Mouse (Mus musculus): ENCODE data around the gene Arpp21. TPM values are rescaled to one million over a fixed set of nuclear protein-coding genes. Genes with fewer than 3 reads are reported as not detected.
A peak's percentile ranks its signal among the peaks of the same experiment; 100 is the strongest.

Gene Arpp21
- polyA plus RNA-seq, 1 experiment from 2014 or later = 4.7 TPM

DNA sequence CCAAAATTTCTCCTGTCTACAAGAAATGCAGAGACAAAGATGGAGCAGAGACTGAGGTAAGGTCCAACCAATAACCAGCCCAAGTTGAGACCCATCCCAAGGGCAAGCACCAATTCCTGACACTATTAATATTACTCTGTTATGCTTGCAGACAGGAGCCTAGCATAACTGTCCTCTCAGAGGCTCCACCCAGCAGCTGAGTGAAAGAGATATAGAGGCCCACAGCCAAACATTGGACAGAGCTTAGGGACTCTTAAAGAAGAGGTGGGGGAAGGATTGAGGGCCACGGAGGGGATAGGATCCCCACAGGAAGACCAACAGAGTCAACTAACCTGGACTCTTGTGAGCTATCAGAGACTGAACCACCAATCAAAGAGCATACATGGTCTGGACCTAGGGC is 18.0 kb upstream of the Arpp21 start:
- Histone ChIP-seq H3K36me3 (ENCODE audit: control insufficient read depth, insufficient read depth, low read length) (no peaks in the 10 kb centered on the region), H3K4me2 (ENCODE audit: low read depth, severe bottlenecking) (no peak overlapping the region), H3K9me3 (ENCODE audit: control insufficient read depth, low read length) (no peaks in the 10 kb centered on the region), H3K9ac (ENCODE audit: low read length) (no peak overlapping the region), H3K4me1 (ENCODE audit: control insufficient read depth, insufficient read depth, low read length) (no peaks in the 10 kb centered on the region), H3K27me3 (ENCODE audit: control insufficient read depth, insufficient read depth, low read length) (no peaks in the 10 kb centered on the region), H3K27ac (replicated peaks; ENCODE audit: low read depth, low read length) (no peak overlapping the region), H3K4me3 (ENCODE audit: low read depth, low read length) (no peak overlapping the region)
- 90% methylated on average over 1 of the region's 1 CpGs for WGBS
- DNase-seq (ENCODE audit: low spot score) = no peak
- ATAC-seq (ENCODE audit: insufficient number of reproducible peaks, low FRiP score, low TSS enrichment, low read depth) = no peak

DNA sequence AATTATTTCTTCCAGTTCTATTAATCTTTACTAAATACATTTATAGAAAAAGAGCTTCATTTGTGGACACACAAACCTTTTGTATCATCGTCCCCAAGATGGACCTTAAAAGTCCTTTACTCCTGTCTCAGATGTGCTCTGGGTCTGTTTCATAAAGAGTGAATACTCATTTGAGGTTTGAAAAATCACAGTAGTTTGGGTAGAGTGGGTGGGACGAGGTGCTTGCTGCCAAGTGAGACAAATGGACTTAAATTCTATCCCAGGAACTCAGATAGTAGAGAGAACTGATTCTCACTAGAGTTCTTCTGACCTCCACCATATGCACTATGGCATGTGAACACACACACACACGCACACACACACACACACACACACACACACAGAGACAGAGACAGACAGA is 16.1 kb upstream of the Arpp21 start:
- Histone ChIP-seq H3K9ac (ENCODE audit: low read length) (no peak overlapping the region), H3K4me3 (ENCODE audit: low read depth, low read length) (no peak overlapping the region), H3K36me3 (ENCODE audit: control insufficient read depth, insufficient read depth, low read length) (no peaks in the 10 kb centered on the region), H3K27ac (replicated peaks; ENCODE audit: low read depth, low read length) (no peak overlapping the region), H3K9me3 (ENCODE audit: control insufficient read depth, low read length) (no peaks in the 10 kb centered on the region), H3K4me2 (ENCODE audit: low read depth, severe bottlenecking) (no peak overlapping the region), H3K27me3 (ENCODE audit: control insufficient read depth, insufficient read depth, low read length) (no peaks in the 10 kb centered on the region), H3K4me1 (ENCODE audit: control insufficient read depth, insufficient read depth, low read length) (no peaks in the 10 kb centered on the region)
- DNase-seq (ENCODE audit: low spot score) = no peak
- ATAC-seq (ENCODE audit: insufficient number of reproducible peaks, low FRiP score, low TSS enrichment, low read depth) = no peak
- 83% methylated on average over 3 of the region's 3 CpGs for WGBS

DNA sequence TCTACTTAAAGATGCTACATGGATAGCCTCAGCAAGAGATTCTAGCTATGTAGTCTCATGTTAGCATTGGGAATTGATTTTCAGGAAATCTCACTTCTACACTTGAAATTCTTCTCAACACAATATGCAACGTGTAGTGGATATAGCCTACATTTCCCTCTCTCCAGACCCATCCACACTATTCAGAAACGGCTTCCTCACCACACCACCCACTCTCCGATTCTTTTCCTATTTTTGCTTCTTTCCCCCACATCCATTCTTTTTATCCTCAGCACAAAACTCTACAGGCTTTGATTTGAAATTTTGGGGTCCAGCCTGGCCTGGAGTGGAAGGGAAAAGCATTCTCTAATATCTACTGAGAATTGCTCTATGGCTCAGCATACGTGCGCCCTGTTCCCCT is 15.6 kb upstream of the Arpp21 start:
- WGBS = 87% methylated on average over 5 of the region's 5 CpGs
- H3K27me3 ChIP-seq (ENCODE audit: control insufficient read depth, insufficient read depth, low read length) = no peaks in the 10 kb centered on the region
- H3K9me3 ChIP-seq (ENCODE audit: control insufficient read depth, low read length) = no peaks in the 10 kb centered on the region
- no peak overlapping the region for H3K27ac ChIP-seq (replicated peaks; ENCODE audit: low read depth, low read length)
- ATAC-seq (ENCODE audit: insufficient number of reproducible peaks, low FRiP score, low TSS enrichment, low read depth) = no peak
- H3K36me3 ChIP-seq (ENCODE audit: control insufficient read depth, insufficient read depth, low read length) = no peaks in the 10 kb centered on the region
- DNase-seq (ENCODE audit: low spot score) = no peak
- H3K4me1 ChIP-seq (ENCODE audit: control insufficient read depth, insufficient read depth, low read length) = no peaks in the 10 kb centered on the region
- H3K9ac ChIP-seq (ENCODE audit: low read length) = no peak overlapping the region
- H3K4me2 ChIP-seq (ENCODE audit: low read depth, severe bottlenecking) = no peak overlapping the region
- H3K4me3 ChIP-seq (ENCODE audit: low read depth, low read length) = no peak overlapping the region

DNA sequence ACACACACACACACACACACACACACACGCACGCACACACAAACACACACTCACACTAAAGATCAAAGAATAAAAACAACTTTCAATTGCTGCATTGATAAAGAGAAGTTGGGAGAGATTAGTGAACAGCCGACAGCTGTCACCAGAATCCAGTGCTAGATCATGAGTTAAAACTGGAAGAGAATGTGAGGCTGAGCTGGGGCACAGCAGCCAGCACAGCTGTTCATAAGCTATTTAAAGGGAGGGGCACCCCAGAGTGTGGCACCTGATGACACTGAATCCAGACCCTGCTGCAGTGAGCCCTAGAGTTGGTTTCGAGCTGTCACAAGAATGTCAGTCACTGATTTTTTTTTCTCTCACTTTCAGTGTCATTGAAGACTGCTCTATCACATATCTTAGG is 14.0 kb upstream of the Arpp21 start:
- Histone ChIP-seq H3K4me3 (ENCODE audit: low read depth, low read length) (no peak overlapping the region), H3K36me3 (ENCODE audit: control insufficient read depth, insufficient read depth, low read length) (no peaks in the 10 kb centered on the region), H3K27ac (replicated peaks; ENCODE audit: low read depth, low read length) (no peak overlapping the region), H3K27me3 (ENCODE audit: control insufficient read depth, insufficient read depth, low read length) (no peaks in the 10 kb centered on the region), H3K9ac (ENCODE audit: low read length) (no peak overlapping the region), H3K9me3 (ENCODE audit: control insufficient read depth, low read length) (no peaks in the 10 kb centered on the region), H3K4me1 (ENCODE audit: control insufficient read depth, insufficient read depth, low read length) (no peaks in the 10 kb centered on the region), H3K4me2 (ENCODE audit: low read depth, severe bottlenecking) (no peak overlapping the region)
- WGBS = 82% methylated on average over 4 of the region's 4 CpGs
- DNase-seq (ENCODE audit: low spot score) (no peak), ATAC-seq (ENCODE audit: insufficient number of reproducible peaks, low FRiP score, low TSS enrichment, low read depth) (no peak)

DNA sequence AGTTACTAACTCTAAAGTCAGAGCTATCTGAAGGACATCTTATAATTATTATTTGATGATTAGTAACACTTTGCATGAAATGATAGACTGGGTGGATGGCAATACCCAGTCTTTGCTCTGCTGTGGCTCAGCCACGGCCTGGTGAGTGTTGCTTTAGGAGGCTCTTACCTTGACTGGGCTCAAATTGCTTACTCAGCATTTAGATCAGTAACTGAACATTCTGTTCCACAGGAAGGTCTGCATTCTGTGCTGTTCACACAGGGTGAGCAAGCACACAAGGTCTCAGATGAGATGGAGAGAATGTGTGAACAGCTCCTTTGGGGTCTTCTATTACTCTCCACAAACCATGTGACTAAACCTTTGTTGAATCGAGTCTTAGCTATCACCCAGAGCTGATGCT is 11.4 kb upstream of the Arpp21 start:
- DNase-seq (ENCODE audit: low spot score) (no peak), ATAC-seq (ENCODE audit: insufficient number of reproducible peaks, low FRiP score, low TSS enrichment, low read depth) (no peak)
- Histone ChIP-seq H3K36me3 (ENCODE audit: control insufficient read depth, insufficient read depth, low read length) (no peaks in the 10 kb centered on the region), H3K4me1 (ENCODE audit: control insufficient read depth, insufficient read depth, low read length) (no peaks in the 10 kb centered on the region), H3K4me2 (ENCODE audit: low read depth, severe bottlenecking) (no peak overlapping the region), H3K27ac (replicated peaks; ENCODE audit: low read depth, low read length) (no peak overlapping the region), H3K4me3 (ENCODE audit: low read depth, low read length) (no peak overlapping the region), H3K27me3 (ENCODE audit: control insufficient read depth, insufficient read depth, low read length) (no peaks in the 10 kb centered on the region), H3K9me3 (ENCODE audit: control insufficient read depth, low read length) (no peaks in the 10 kb centered on the region), H3K9ac (ENCODE audit: low read length) (no peak overlapping the region)
- 83% methylated on average over 2 of the region's 2 CpGs for WGBS

DNA sequence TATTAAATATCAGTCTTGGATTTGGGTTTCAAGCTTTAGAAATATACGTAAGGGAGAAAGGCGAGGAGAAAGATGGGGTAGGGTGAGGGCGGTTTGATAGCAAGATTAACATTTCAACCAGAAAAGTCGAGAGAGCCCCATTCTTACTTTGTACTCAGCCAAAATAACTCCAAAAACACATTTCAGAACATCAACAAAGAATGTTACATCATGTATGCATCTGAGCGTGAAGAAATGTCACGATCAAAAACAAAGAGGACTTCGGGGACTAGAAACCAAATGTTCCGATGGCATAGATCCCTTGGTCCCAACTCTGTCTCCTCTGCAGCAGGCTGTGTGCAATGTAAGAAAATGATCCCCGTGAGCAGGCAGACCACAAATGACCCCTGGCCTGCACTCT is 2.4 kb upstream of the Arpp21 start:
- no peak overlapping the region for H3K9ac ChIP-seq (ENCODE audit: low read length)
- no peaks in the 10 kb centered on the region for H3K36me3 ChIP-seq (ENCODE audit: control insufficient read depth, insufficient read depth, low read length)
- H3K4me1 ChIP-seq (ENCODE audit: control insufficient read depth, insufficient read depth, low read length) = peaks cover 8% of the 10 kb centered on the region; the same call in 1 of the 2 replicates
- no peak overlapping the region for H3K27ac ChIP-seq (replicated peaks; ENCODE audit: low read depth, low read length)
- ATAC-seq (ENCODE audit: insufficient number of reproducible peaks, low FRiP score, low TSS enrichment, low read depth) (no peak), DNase-seq (ENCODE audit: low spot score) (no peak)
- H3K4me3 ChIP-seq (ENCODE audit: low read depth, low read length) = no peak overlapping the region
- WGBS = 82% methylated on average over 9 of the region's 9 CpGs
- no peak overlapping the region for H3K4me2 ChIP-seq (ENCODE audit: low read depth, severe bottlenecking)
- peaks cover 25% of the 10 kb centered on the region for H3K27me3 ChIP-seq (ENCODE audit: control insufficient read depth, insufficient read depth, low read length)
- no peaks in the 10 kb centered on the region for H3K9me3 ChIP-seq (ENCODE audit: control insufficient read depth, low read length)

DNA sequence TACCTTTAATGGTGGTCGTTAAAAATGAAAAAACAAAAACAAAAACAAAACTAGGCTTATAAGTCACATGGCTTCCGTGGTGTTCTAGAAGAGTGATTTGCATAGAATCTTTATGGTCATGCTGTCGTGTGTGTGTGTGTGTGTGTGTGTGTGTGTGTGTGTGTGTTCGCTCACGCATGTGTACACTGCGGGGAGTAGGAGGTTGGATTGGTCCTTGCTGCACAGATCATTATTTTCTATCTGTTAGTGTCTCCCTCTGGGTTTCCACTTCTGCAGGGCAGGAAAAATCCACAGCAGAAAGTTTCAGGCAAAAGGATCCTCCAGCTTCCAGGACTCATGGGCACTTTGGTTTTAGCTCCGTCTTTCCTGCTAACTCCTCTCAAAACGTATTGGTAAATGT is 813 bp upstream of the Arpp21 start:
- Histone ChIP-seq H3K4me1 (ENCODE audit: control insufficient read depth, insufficient read depth, low read length) (peaks cover 8% of the 10 kb centered on the region; the same call in 1 of the 2 replicates), H3K4me3 (ENCODE audit: low read depth, low read length) (no peak overlapping the region), H3K9me3 (ENCODE audit: control insufficient read depth, low read length) (no peaks in the 10 kb centered on the region), H3K9ac (ENCODE audit: low read length) (no peak overlapping the region), H3K27ac (replicated peaks; ENCODE audit: low read depth, low read length) (no peak overlapping the region), H3K4me2 (ENCODE audit: low read depth, severe bottlenecking) (no peak overlapping the region), H3K27me3 (ENCODE audit: control insufficient read depth, insufficient read depth, low read length) (peaks cover 31% of the 10 kb centered on the region), H3K36me3 (ENCODE audit: control insufficient read depth, insufficient read depth, low read length) (no peaks in the 10 kb centered on the region)
- DNase-seq (ENCODE audit: low spot score) (no peak), ATAC-seq (ENCODE audit: insufficient number of reproducible peaks, low FRiP score, low TSS enrichment, low read depth) (no peak)
- WGBS = 90% methylated on average over 8 of the region's 8 CpGs

DNA sequence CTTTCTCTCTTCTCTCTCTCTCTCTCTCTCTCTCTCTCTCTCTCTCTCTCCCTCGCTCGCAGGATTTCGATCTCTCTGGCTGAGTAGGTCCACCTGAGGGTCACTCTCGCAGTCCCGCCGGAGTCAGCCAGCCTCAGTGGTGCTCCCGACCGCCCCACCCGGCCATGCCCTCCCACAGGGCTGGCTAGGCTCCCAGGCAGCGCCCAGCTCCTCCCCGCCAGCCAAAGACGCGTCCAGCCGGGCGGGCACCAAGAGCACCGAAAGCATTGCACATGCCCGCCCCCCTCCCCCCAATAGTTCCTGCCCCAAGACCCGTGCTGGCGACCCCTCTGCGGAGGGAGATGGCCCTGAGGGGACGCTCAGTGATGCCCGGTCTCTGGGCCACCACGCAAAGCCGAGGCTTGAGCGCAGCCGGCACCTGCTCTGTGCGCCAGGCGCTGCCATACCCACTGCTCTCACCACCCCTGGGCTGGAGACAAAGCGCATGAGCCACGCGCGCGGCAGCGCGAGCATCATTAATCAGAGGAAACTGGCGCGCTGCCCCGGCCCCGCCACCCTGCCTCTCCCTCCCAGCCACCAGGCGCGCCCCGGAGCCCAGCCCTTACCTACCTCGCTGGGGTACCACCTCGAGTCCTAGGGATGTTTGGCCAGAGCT is 570 bp downstream of the Arpp21 start:
- DNase-seq (ENCODE audit: low spot score) (peak; percentile 50), ATAC-seq (ENCODE audit: insufficient number of reproducible peaks, low FRiP score, low TSS enrichment, low read depth) (peak; percentile 76)
- Histone ChIP-seq H3K9ac (ENCODE audit: low read length) (peak overlapping the region; percentile 40; the same call in 1 of the 2 replicates), H3K36me3 (ENCODE audit: control insufficient read depth, insufficient read depth, low read length) (no peaks in the 10 kb centered on the region), H3K9me3 (ENCODE audit: control insufficient read depth, low read length) (no peaks in the 10 kb centered on the region), H3K27me3 (ENCODE audit: control insufficient read depth, insufficient read depth, low read length) (peaks cover 31% of the 10 kb centered on the region), H3K4me1 (ENCODE audit: control insufficient read depth, insufficient read depth, low read length) (peaks cover 8% of the 10 kb centered on the region; the same call in 1 of the 2 replicates), H3K27ac (replicated peaks; ENCODE audit: low read depth, low read length) (no peak overlapping the region), H3K4me3 (ENCODE audit: low read depth, low read length) (peak overlapping the region; percentile 41), H3K4me2 (ENCODE audit: low read depth, severe bottlenecking) (peak overlapping the region; percentile 93)
- under 1% methylated on average over 36 of the region's 44 CpGs for WGBS
